Mouse (Mus musculus): ENCODE data around the gene Hhat.

Hhat gene

DNA sequence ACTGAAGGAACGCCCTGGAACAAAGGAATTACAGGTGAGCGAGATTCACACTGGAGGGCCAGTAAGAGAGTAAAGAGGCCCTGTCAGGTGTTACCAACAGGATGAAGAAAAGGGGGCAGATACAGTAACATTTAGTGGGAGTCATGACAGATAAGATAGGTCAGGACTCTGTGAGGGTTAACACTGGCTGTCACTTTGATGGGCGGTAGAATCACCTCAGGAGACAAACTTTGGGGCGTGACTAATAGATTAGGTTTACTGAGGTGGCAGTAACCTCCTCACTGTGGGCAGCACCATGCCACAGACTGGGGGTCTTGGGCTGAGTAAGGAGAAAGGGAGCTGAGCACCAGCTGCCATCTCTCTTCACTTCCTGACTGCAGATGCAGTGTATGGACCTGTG, 121.0 kb downstream of the Hhat start:
- DNase-seq: no peak

DNA sequence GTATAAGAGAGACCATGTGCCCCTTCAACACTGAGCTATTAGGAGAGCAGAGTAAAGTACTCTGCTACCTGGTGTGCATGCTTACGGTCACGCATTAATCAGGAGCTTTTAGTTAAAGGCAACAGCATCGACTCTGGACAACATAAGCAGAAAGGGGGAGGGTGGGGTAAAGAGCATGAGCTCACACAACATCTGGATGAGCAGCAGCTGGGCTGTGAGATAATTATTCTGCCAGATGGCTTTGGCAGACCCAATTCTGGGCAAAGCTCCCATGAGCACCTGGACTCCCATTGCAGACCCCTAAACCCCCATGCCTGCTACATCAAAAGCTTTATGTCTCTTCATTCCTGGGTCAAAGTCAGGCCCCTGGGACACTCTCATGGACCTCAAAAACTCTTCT, 121.8 kb downstream of the Hhat start:
- DNase-seq: no peak

DNA sequence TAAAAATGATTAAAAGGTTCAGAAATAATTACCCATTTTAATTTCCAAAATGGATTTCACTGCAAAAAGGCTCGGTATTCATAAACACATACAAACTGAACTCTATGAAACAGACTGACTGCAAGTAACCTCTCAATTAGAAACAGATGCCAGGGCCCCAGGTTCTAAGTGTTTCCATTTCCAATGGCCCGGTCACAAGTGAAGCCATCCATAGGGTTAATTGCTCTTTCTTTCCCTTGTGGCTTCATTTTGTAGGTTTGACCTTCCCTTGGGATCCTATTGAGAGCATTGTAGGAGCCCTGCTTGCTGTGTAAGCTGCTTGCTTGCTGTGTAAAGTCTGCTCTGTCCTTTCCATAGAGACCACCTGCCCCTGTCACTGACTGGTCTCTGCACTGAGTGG, 123.7 kb downstream of the Hhat start:
- no peak for DNase-seq

DNA sequence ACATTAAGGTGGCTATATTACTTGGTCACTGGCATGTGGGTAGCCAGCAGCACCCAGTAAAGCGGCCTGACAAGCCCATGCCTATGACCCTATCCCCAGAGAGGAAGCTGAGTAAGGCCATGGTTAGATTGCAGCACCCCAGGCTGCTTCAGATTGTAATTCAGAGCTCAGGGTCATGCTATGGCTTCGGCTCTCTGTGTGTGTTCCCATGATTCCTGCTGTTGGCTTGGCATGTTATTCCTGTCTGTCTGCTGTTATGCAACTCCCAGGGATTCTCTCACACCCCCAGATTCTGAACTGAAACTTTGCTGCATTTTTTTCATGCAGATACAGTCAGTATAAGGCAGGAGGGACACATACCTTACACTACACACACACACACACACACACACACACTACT, 128.9 kb downstream of the Hhat start:
- no peak for DNase-seq

DNA sequence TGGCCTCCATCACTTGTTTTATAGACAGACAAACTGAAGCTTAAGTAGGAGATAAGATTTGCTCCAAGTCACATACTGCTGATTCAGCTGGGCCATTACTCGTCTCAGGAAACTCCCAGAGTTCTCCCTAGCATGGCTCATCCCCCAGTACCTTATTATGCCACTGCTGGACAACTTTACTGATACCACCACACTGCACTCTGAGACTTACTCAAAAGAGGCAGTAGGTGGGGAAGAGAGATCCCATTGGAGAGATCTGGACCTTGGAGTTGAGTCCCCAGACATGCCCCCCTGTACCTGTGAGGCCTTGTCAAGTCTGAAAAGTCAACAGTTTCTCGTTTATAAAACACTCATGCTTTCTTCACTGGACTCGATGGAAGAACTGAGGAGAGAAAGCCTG, 131.8 kb downstream of the Hhat start:
- no peak for DNase-seq

DNA sequence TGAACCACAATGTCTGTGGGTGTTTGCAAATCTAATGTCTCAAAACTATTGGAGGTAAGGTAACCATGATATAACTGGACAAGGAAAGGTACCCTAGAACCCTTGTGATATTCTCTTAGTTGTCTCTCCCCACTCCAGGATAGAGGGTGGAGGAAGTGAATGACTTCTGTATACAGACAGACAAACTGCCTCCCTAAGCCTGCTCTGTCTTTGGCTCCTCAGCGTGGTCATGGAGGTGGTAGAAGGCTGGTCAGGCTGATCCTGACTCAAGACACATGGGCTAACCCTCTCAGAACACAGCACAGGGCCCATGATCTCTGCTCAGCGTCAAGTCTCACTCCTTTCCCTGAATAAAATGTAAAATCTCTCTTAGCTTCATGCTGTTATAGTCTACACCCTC, 149.2 kb downstream of the Hhat start:
- no peak for DNase-seq

DNA sequence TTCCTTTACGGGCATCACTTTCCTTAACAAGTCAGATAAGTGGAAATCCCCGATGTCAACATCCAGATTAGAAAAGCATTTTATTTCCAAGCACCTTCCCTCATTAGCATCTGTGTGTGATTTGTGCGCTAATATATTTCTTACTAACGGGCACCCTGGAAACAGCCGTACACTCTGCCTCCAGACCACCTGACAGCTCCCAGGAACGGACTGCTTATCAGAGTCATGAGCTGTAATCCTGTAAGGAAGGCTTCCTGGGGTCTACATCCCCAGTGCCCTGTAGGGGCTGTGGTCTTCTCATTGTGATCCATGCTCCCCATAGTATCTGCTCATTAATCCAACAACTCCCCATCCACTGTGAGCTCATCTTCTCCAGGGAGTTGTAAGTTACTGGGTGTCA, 157.8 kb downstream of the Hhat start:
- DNase-seq: no peak

DNA sequence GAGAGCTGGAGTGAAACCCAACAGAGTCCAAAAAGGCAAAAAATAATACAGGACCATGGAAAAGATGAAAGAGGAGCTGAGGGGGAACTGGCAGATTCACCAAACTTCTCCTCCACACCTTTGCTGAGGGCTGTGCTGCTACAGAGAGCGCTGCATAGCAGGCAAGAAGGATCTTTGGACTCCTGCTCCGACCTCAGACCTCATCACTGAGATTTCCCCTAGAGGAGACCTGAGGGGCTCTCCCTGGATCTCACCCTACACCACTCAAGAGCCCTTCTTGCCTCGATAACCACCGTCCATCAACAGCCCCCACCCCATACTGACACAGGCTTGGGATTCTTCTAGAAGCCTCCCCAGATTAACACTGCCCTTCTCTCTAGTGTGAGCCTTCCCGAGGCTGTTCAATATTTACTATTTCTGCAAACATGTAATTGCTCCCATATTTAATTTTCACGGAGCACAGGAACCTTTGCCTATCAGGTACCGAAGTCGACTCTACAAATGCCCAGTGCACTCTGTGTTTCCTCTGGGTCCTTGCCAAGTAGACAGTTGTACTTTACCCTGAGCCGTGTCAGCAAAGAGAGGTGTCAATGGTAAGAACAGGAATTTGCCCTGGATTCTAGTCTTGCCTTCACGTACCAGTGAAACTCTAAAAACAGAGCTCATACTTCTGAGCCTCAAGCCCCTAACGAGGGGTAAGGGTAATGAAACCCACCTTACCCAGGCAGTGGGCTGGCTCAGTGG, 158.9 kb downstream of the Hhat start:
- DNase-seq: peak in 1 of 2 experiments; percentile 33

DNA sequence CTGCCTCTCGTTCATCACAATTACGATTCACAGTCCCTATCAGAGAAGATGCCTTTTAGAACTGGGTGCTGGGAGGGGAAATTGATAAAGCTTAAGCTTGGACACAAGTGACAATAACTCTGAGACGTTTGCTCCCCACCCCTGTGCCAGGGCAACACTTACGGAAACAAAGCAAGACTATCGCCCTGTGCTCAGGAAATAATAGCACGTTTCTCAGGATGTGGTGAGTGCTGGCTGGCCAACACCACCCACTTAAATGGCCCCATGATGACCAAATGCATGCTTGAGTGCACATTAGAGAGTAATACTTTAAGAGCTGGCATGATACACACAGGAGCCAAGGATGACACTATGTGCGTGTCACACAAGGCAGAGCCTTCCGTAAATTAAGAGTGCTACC, 164.1 kb downstream of the Hhat start:
- no peak for DNase-seq

DNA sequence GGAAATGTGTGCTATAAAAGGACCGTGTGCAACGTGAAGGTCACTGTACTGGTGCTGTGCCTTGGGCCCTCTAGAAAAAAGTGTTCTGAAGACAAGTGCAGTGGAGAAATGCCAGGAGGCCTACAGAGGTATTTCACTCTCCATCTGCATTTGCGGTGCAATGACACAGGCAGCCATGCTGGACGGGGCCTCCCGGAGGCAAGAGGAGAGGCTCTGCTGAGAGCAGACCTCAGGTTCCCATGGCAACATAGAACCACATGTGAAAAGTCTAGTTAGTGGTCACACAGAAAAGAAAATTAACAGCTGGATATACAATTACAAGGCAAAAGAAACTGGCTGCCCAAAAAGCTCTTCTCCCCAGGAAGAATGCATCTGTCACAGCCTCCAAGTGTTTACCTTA, 166.6 kb downstream of the Hhat start:
- DNase-seq: no peak

DNA sequence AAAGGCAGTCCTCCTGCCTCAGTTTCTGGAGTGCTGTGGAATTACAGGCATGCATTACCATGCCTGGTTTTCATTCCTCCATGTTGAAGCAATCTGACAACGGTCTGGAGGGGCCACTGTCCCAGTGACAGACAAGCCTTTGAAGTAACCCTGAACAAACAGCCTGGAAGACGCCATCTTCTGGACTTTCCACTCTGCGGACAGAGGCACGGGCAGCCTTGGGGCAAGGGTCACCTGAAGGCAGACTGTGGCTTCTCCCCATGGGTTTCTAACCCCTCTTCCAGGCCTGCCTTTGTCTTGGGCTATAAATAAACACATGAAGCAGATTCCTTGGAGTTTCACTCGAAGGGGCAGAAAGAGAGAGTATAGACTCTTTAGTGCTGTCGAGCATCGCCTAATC, 167.5 kb downstream of the Hhat start:
- no peak for DNase-seq

DNA sequence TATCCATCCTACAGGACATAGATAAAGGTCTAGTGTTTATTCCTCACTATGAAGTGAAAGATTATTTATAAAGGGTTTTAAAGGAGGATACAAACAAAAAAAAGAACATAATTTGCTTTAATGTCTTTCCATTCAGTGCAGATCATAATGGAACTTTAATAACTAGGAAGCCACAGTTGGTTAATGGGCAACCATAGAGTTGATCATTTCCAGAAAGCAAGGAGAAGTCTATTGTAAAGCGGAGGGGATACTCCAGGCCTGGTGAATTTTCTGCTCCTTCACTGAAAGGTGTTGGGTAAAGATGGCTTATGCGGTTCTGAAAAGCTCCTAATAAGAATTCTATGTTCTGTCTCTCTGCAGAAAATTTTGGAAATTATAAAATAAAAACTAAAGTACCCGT, 169.8 kb downstream of the Hhat start:
- no peak for DNase-seq

DNA sequence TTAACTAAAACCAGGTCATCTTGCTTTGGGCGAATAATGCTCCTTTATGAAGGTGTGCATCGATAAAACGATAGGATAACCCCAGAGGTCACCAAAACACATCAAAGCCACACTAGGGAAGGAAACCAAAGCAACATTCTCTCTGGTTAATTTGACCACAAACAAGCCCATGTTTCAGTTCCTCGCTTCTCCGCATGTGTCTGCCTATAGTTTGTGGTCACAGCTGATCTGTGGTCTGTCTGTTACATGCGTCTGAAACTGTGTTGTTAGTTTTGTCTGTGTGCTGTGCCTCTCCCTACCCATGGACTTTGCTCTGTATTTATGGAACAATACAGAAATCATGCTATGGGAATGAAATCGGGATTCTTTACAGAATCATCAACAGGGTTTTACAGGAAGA, 171.3 kb downstream of the Hhat start:
- no peak for DNase-seq

DNA sequence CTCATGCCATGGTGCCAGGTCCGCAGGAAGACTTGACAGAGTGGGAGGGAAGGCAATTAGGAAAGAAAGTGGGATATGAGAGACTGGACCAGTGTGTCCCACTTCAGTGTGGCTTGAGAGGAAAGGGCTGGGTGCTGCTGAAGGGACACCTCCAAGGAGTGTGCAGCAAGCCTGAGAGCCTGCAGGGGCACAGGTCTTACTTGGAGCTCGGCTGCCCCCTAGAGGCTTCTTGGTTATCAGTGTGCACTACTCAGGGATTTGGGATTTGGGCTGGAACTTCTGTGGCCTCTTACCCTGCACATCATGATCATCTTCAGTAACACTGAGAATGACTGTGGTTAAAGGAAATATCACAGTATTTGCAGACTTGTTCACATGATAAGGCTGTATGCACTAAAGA, 172.6 kb downstream of the Hhat start:
- peak; percentile 89 to 90 for DNase-seq

DNA sequence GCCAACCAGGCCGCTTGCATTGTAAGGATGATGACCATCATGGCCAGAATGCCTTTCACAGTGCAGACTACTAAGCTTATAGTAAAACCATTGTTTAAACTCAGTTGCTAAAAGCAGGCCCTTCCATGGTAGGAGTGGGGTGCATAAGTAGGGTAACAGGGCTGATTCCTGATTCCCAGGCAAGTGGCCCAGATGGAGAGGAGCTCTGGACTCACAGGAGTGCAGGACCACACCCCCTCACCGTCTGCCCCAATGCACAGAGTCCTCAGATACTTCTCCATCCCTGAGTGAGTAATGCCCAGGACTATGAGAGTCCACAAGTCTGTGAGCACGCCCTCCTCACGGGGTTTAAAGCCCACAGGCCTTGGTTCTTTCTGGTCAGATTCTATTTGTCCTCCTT, 175.6 kb downstream of the Hhat start:
- no peak for DNase-seq

DNA sequence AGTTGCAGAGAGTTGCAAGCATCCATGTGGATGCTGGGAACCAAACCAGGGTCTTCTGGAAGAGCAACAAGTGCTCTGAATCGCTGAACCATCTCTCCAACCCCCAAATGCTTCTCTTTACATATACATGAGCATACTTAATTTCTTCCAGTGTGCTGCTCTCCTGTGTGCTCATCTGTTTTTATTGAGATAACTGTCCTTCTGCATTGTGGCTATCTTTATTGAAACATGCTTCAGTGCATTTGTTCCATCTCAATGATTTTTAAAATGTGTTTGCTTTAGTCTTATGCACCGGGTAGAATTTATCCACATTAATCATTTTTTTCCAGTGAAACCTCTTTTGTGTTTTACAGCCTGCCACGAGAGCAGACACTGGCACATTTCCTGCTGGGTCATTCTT, 177.5 kb downstream of the Hhat start:
- no peak for DNase-seq

DNA sequence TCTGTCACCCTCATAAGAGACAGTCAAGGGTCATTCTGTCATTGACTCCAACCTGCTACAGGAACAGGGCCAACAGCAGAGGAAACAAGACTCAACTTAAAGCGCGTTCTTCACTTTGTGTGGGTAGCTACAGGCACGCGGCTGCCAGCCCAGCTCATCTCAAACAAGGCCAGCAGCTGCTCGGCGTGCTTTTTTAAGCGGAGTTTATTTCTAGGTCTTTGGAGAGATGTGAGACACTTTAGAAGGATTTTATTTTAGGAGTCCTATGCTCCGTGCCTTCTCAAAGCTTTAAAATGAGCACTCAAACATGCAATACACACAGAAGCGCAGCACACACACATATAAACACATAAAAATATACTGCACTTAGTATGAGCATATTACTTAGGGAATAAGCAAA, 183.6 kb downstream of the Hhat start:
- DNase-seq: no peak

DNA sequence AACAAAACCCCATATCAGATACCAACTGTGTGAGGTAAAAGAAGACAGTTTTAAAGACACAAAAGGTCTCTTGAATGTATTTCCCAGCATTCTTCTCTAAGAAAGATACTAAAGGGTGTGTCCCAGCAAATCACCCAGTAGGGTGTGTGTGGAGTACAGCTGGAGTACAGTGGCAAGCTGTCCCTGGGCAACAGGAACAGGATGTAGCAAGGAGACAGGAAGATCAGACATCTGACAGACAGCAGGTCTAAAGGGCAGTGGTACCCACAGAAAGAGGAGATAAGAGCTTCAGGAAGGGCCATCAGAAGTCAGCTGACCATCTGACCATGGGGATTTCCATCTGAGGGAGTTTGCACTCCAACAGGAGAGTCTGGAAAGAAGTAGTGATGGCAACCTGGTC, 185.7 kb downstream of the Hhat start:
- DNase-seq: no peak

DNA sequence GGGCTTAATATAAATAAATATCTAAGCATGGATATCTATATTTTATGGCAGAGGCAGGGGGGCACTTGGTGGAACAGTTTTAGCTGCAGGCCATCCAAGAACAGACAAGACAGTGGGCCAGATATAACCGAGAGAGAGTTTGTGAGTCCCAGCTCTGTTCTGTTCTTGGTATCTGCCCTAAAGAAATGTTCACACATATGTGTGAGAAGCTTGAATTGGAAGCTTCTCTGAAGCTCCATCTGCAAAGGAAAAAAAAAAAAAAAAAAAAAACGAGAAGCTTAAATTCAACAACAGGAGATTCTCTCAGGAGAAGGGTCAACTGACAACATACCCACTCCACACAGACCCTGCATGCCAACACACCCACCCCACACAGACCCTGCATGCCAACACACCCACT, 188.1 kb downstream of the Hhat start:
- DNase-seq: no peak

DNA sequence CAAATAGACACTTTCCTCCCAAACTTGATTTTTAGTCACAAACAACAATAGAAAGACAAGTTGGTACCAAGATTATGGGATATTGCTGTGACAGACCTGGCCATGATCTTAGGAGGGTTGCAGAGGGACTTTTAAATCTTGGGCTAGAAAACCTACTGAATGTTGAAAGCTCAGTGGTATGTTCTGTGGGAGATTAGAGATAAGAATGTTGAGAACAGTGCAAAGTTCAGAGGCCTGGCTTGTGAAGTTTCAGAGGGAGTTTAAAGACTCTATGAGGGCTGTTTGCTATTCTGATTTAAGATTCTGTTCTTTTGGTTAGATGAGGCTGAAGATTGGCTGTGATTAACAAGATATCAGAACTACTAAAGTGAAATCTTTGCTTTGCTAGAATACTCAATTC, 206.3 kb downstream of the Hhat start:
- DNase-seq: no peak

DNA sequence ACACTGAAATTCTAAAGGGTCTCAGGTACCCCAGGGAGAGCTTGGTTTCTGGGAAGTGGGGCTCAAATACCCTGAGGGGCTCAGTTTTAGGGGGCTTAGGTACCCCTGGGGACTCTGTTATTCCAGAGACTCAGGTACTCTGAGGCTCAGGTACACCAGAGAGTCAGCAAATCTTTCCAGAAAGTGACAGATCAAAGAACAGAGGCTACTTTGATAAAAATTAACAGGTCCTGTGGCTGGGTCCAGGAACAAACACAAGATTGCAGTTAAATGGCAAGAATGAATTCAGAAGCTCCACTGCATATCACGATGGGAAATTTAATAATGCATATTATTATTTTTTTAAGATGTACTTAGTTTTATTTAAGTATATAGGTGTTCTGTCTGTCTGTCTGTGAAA, 211.7 kb downstream of the Hhat start:
- DNase-seq: no peak

DNA sequence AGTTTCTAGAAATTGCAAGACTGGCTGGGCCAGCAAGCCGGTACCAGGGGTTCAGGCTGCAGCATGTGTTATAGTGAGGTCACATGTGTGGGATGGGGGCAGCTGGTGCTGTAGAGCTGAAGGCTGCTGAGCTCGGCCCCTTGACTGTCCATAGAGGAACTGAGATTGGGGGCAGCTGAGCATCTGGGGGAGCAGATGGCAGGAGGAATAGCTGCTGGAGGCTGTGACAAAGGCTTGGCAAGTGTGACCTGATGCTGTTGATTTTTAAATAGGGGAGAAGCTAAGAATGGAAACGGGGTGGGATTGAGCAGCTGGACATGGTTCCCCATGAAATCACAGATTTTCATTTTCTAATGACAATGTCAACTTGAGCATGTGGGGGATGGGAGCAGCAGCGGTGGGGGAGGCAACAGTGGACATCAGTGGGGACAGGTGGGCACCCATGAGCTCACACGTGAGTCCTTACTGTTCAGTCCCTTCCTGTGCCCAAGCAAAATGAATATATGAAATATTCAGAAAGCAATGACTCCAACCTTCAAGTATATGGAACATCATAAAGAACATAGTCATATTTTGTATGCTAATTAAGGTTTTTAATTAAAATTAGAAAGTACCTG, 212.9 kb downstream of the Hhat start:
- DNase-seq: no peak

DNA sequence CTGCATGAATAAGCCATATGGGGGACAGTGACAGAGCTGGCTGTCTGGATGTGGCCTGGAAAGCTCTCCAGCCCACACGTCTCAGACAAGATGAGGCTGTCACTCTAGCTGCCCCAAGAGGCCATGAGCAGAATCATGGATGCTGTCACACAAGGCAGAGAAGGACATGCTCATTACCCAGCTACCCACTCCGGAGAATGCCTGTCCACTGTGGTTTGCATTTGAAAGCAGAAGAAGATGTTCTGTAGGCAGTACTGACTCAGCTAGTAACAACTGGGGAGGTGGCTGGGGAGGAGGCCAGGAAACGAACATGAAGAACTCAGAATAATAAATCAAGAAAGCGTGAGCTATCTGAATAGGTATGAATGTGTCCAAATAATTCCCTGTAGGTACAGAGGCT, 215.5 kb downstream of the Hhat start:
- DNase-seq: no peak

DNA sequence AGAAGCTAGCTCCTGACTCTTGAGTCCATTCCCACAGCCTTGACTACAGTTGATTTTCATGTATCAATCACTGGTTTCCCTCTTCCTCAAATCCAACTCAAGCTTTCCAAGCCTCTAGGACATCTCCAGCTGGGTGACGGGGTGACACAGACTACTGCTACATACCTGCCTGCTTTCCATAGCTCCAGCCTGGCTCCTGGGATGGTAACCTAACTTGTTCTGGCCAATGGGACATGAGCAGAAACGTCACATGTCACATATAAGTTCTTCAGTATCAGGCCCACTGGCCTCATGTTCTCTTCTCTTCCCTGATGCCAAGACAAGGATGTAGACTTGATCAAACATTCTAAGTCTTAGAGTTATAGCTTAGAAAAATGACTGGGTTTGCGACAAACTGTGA, 220.5 kb downstream of the Hhat start:
- DNase-seq: no peak

DNA sequence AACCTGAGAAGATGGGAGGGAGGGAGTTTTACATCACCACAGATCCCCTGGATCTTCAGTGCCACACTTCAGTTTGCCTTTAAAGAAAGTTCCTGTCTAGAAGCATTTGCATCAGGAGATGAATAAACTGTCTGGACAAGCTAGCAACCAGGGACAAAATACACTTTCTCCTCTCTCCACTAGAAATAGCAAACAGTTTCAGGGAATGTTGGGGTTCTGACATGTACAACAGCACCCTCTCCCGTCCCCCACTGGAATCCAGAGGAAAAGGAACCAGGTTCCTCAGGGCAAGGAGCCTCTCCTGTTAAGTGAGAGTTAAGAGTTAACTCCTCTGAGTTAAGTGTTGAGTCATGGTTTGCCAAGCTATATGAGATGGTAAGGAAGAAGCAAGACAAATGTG, 224.2 kb downstream of the Hhat start:
- DNase-seq: peak; percentile 21 to 30

Measured in kidney, postnatal 4 days (tissue).